Mouse (Mus musculus) CH12.LX (cell line): ENCODE measurements around the gene Styx. TPM values are rescaled to one million over a fixed set of nuclear protein-coding genes. Genes with fewer than 3 reads are reported as not detected.
A peak's percentile ranks its signal among the peaks of the same experiment; 100 is the strongest.

Source experiments
- DNase-seq: peaks from one replicate; pipeline ENCODE4 v3.0.0-alpha.2; 2013; ENCODE audit errors: extremely low read depth
- H3K27ac ChIP-seq: 2 replicates; pipeline ENCODE4 v1.5.1; 2012; ENCODE audit warnings: low read depth, mild to moderate bottlenecking, control low read depth, moderate library complexity; ENCODE audit not compliant: insufficient read depth
- H3K27me3 ChIP-seq: replicated peaks from 2 replicates; pipeline ENCODE3; 2012; ENCODE audit warnings: inconsistent platforms
- H3K36me3 ChIP-seq, 2 experiments: replicated peaks in 1 of 2; 2 replicates each; pipeline versions ENCODE3 to v1.6.1; 2012; ENCODE audit warnings: inconsistent platforms in 1 of 2, low read length in 1 of 2, mild to moderate bottlenecking in 1 of 2, mixed read lengths in 1 of 2, moderate library complexity in 1 of 2; ENCODE audit not compliant: control insufficient read depth in 1 of 2, insufficient read depth in 1 of 2
- H3K4me1 ChIP-seq, 2 experiments: 2 replicates each; pipeline ENCODE4 v1.6.1; 2012; ENCODE audit warnings: inconsistent platforms in 1 of 2, moderate library complexity in 1 of 2; ENCODE audit not compliant: insufficient read depth in 2 of 2, control insufficient read depth in 1 of 2
- H3K4me2 ChIP-seq: 2 replicates; pipeline ENCODE4 v1.6.1; 2012; ENCODE audit warnings: low read depth, mild to moderate bottlenecking, control low read depth; ENCODE audit not compliant: poor library complexity, insufficient read depth, severe bottlenecking
- H3K4me3 ChIP-seq, 3 experiments: fragments of 150-350 bp in 1 of 3; sonication (generic) in 1 of 3; replicated peaks in 1 of 3; 2 replicates each; pipeline versions ENCODE3 to v1.5.1; 2011 to 2012; ENCODE audit warnings: low read depth in 2 of 3, low read length in 2 of 3, mild to moderate bottlenecking in 2 of 3, moderate library complexity in 2 of 3, control low read depth in 1 of 3, improper control_type of control experiment in 1 of 3, inconsistent platforms in 1 of 3, mixed read lengths in 1 of 3; ENCODE audit not compliant: poor library complexity in 1 of 3
- H3K79me2 ChIP-seq: replicated peaks from 2 replicates; pipeline ENCODE4 v1.6.1; 2012; ENCODE audit warnings: mild to moderate bottlenecking, moderate library complexity; ENCODE audit not compliant: control insufficient read depth, poor library complexity, insufficient read depth, severe bottlenecking; ENCODE audit errors: extremely low read depth
- H3K9ac ChIP-seq: 2 replicates; pipeline ENCODE4 v1.6.1; 2012; ENCODE audit warnings: low read depth, mild to moderate bottlenecking, control low read depth, moderate library complexity; ENCODE audit not compliant: insufficient read depth
- H3K9me3 ChIP-seq: replicated peaks from 2 replicates; pipeline ENCODE3; 2012; ENCODE audit warnings: low read length, inconsistent platforms, mixed read lengths
- BHLHE40 ChIP-seq: IDR thresholded peaks from 2 replicates; pipeline ENCODE4 v1.6.1; 2011; ENCODE audit warnings: mild to moderate bottlenecking, low read depth, low read length, improper control_type of control experiment
- CHD1 ChIP-seq: IDR thresholded peaks from 2 replicates; pipeline ENCODE4 v1.6.1; 2012; ENCODE audit warnings: low read depth, low read length, improper control_type of control experiment, inconsistent platforms
- CTCF ChIP-seq, 2 experiments: IDR thresholded peaks in 1 of 2; conservative IDR thresholded peaks in 1 of 2; 2 replicates each; pipeline ENCODE4 v1.5.1; 2011 to 2012; ENCODE audit warnings: low read depth in 2 of 2, low read length in 2 of 2, improper control_type of control experiment in 1 of 2, inconsistent platforms in 1 of 2, mild to moderate bottlenecking in 1 of 2, moderate library complexity in 1 of 2
- E2F4 ChIP-seq: IDR thresholded peaks from 2 replicates; pipeline ENCODE4 v1.6.1; 2011; ENCODE audit warnings: low read depth, low read length, improper control_type of control experiment; ENCODE audit not compliant: insufficient replicate concordance
- ELF1 ChIP-seq: IDR thresholded peaks from 2 replicates; pipeline ENCODE4 v1.6.1; 2014; ENCODE audit warnings: low read depth, mild to moderate bottlenecking, inconsistent platforms, low read length, improper control_type of control experiment
- ETS1 ChIP-seq: conservative IDR thresholded peaks from 2 replicates; pipeline ENCODE4 v1.6.1; 2012; ENCODE audit warnings: low read depth, mild to moderate bottlenecking, inconsistent platforms, low read length, improper control_type of control experiment, moderate library complexity
- HCFC1 ChIP-seq: IDR thresholded peaks from 2 replicates; pipeline ENCODE4 v1.6.1; 2012; ENCODE audit warnings: low read depth, mild to moderate bottlenecking, inconsistent platforms, low read length, improper control_type of control experiment
- IRF4 ChIP-seq: IDR thresholded peaks from 2 replicates; pipeline ENCODE4 v1.6.1; 2014; ENCODE audit warnings: low read depth, mild to moderate bottlenecking, inconsistent platforms, low read length, improper control_type of control experiment
- MAZ ChIP-seq: IDR thresholded peaks from 2 replicates; pipeline ENCODE4 v1.6.1; 2012; ENCODE audit warnings: low read depth, mild to moderate bottlenecking, inconsistent platforms, low read length, improper control_type of control experiment, moderate library complexity
- MEF2A ChIP-seq: IDR thresholded peaks from 2 replicates; pipeline ENCODE4 v1.6.1; 2014; ENCODE audit warnings: low read depth, mild to moderate bottlenecking, inconsistent platforms, low read length, improper control_type of control experiment, borderline replicate concordance
- MXI1 ChIP-seq: IDR thresholded peaks from 2 replicates; pipeline ENCODE4 v1.6.1; 2011; ENCODE audit warnings: mild to moderate bottlenecking, low read depth, low read length, improper control_type of control experiment
- NELFE ChIP-seq: IDR thresholded peaks from 2 replicates; pipeline ENCODE4 v1.6.1; 2011; ENCODE audit warnings: low read depth, low read length, improper control_type of control experiment
- PAX5 ChIP-seq: IDR thresholded peaks from 2 replicates; pipeline ENCODE4 v1.6.1; 2012; ENCODE audit warnings: low read length, inconsistent platforms, mixed read lengths
- RAD21 ChIP-seq: IDR thresholded peaks from 2 replicates; pipeline ENCODE4 v1.6.1; 2011; ENCODE audit warnings: low read depth, mild to moderate bottlenecking, low read length, improper control_type of control experiment, moderate library complexity
- RCOR1 ChIP-seq: conservative IDR thresholded peaks from 2 replicates; pipeline ENCODE4 v1.6.1; 2012; ENCODE audit warnings: low read depth, mild to moderate bottlenecking, inconsistent platforms, low read length, improper control_type of control experiment
- SIN3A ChIP-seq: IDR thresholded peaks from 2 replicates; pipeline ENCODE4 v1.6.1; 2012; ENCODE audit warnings: low read length, improper control_type of control experiment, inconsistent platforms
- SMC3 ChIP-seq: IDR thresholded peaks from 2 replicates; pipeline ENCODE4 v1.6.1; 2011; ENCODE audit warnings: low read depth, low read length, improper control_type of control experiment
- TBP ChIP-seq: conservative IDR thresholded peaks from 2 replicates; pipeline ENCODE4 v1.6.1; 2011; ENCODE audit warnings: low read depth, low read length, improper control_type of control experiment
- UBTF ChIP-seq: IDR thresholded peaks from 2 replicates; pipeline ENCODE4 v1.6.1; 2012; ENCODE audit warnings: low read depth, mild to moderate bottlenecking, inconsistent platforms, low read length, improper control_type of control experiment, moderate library complexity
- USF1 ChIP-seq: IDR thresholded peaks from 2 replicates; pipeline ENCODE4 v1.6.1; 2014; ENCODE audit warnings: low read depth, mild to moderate bottlenecking, inconsistent platforms, low read length, improper control_type of control experiment
- ZC3H11A ChIP-seq: IDR thresholded peaks from 2 replicates; pipeline ENCODE4 v1.6.1; 2012; ENCODE audit warnings: low read depth, mild to moderate bottlenecking, inconsistent platforms, low read length, improper control_type of control experiment
- ZMIZ1 ChIP-seq: IDR thresholded peaks from 2 replicates; pipeline ENCODE4 v1.6.1; 2012; ENCODE audit warnings: low read depth, mild to moderate bottlenecking, inconsistent platforms, low read length, improper control_type of control experiment
- ZNF384 ChIP-seq: IDR thresholded peaks from 2 replicates; pipeline ENCODE4 v1.6.1; 2012; ENCODE audit warnings: low read depth, low read length, improper control_type of control experiment, inconsistent platforms
- dilution Hi-C: fragments of 300-500 bp; cut with MboI; formaldehyde crosslinking; loops from 2 replicates; pipeline ENCODE4 v1.14.3; 2020; ENCODE audit warnings: low sequenced_read_pairs; ENCODE audit not compliant: extremely low pct_unique_long_range_greater_than_20kb, extremely low pct_ligation_motif_present
- in situ Hi-C: fragments of 300-500 bp; cut with MboI; formaldehyde crosslinking; loops from 3 replicates; pipeline ENCODE4 v1.14.3; 2019; ENCODE audit warnings: low sequenced_read_pairs, low pct_ligation_motif_present, low pct_unique_long_range_greater_than_20kb, mixed read lengths
- polyA plus RNA-seq: library from polyadenylated mRNA; unstranded; fragments of >175 nt; gene quantifications from 2 replicates; pipeline ENCODE4 v1.2.1, GENCODE M21; 2012; ENCODE audit warnings: low read depth; ENCODE audit not compliant: insufficient read length
- total RNA-seq, 2 experiments: library from RNA; depleted of rRNA; stranded (reverse); fragments of 300-350 nt in 1 of 2; fragments of >200 nt in 1 of 2; gene quantifications; 2 replicates each; pipeline ENCODE4 v1.2.3; 2012 to 2014

The Styx gene
- total and polyA plus RNA-seq, 3 experiments, result 15.7 to 41.2 (median 21.8) TPM

DNA sequence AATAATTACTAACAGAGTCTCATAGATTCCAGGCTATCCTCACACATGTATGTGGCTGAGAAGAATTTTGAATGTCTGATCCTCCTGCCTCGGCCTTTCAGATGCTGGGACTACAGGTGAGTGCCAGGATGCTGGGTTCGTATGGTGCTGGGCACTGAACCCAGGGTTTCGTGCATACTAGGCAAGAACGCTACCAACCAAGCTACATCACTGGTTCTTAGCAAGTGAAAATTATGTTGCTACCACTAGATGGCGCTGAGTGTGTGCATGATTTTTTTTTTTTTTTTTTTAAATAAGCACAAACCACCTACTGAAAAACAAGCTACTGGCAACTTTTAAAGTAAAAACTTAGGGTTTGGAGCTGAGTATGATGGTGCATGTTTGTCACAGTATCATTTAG is 72.3 kb downstream of the Styx start:
- TF ChIP-seq CTCF (conservative IDR thresholded peaks at IDR 0.05 in 1 of 2, IDR thresholded peaks at IDR 0.05 in 1 of 2; ENCODE audit: low read depth in 2 of 2, low read length in 2 of 2) (peak; percentile 50 to 83; a peak in 3 of 4 replicates), ZNF384 (peak; percentile 100), ELF1 (no peak), USF1 (no peak), SIN3A (no peak), RAD21 (peak; percentile 68), SMC3 (peak; percentile 64)
- DNase-seq, result peak; percentile 71

DNA sequence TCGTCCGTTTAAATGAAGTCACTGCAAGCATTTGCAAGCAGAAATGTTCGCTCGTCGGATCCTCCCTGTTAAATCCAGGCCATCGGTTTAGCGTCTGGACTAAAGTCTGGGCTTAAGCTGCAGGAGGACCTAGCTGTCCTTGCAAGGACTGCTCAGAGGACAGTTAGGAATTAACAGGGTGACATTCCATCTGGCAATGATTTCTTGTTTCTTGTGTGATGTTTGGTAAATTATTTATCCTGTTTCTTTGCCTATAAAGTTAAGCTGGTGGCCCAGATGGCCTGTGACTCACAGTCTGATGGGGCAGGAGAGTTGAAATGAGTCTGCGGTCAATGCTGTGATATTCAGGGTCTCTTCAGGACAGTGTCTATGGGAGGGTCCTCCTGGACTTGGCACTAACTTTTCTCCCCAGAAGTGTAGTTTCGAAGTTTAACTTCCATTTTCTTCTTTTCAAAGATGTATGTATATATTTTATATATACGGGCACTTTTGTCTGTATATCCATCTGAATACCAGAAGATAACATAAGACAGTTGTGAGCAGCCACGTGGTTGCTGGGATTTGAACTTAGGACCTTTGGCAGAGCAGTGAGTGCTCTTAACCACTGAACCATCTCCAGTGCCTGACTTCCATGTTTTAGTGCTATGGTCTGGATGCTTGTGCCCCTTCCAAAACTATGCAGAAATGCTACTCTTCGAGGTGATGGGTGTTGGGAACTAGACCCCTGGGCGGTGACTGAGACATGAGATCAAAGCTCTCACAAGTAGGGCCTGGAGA is 79.4 kb downstream of the Styx start:
- dilution Hi-C loops, result no loop called here
- H3K4me1 ChIP-seq, result no peaks in the 10 kb centered on the region
- no peak overlapping the region for H3K9ac ChIP-seq
- H3K9me3 ChIP-seq, result peaks cover 20% of the 10 kb centered on the region
- no peak overlapping the region for H3K4me3 ChIP-seq
- in situ Hi-C loops, result no loop called here
- no peaks in the 10 kb centered on the region for H3K36me3 ChIP-seq
- H3K27ac ChIP-seq, result no peak overlapping the region
- DNase-seq, result no peak
- H3K4me2 ChIP-seq, result no peak overlapping the region
- TF ChIP-seq NELFE (no peak), ETS1 (no peak), MEF2A (no peak), USF1 (no peak), IRF4 (no peak), ZC3H11A (no peak), ZNF384 (no peak), MAZ (no peak), ELF1 (no peak), E2F4 (no peak), TBP (no peak), BHLHE40 (no peak), HCFC1 (no peak), RCOR1 (no peak), UBTF (no peak), CHD1 (no peak), PAX5 (no peak), ZMIZ1 (no peak), MXI1 (no peak)
- H3K27me3 ChIP-seq, result no peaks in the 10 kb centered on the region
- H3K79me2 ChIP-seq, result no peaks in the 10 kb centered on the region

More for the DNA sequence above, 72.3 kb downstream of the Styx start:
- Histone ChIP-seq H3K4me1 (0 out of 4 replicates have a peak, but pooled peaks cover 0 to 3% of the 10 kb centered on the region in 2 experiments), H3K9me3 (peaks cover 9% of the 10 kb centered on the region), H3K4me3 (no peak overlapping the region), H3K27me3 (no peaks in the 10 kb centered on the region), H3K27ac (no peak overlapping the region), H3K79me2 (no peaks in the 10 kb centered on the region), H3K36me3 (no peaks in the 10 kb centered on the region), H3K4me2 (peak overlapping the region; percentile 47; the same call in 1 of the 2 replicates), H3K9ac (no peak overlapping the region)
- dilution Hi-C loops, result no loop called here
- in situ Hi-C loops, result no loop called here
